Mouse (Mus musculus): ENCODE data around the gene 1700123O20Rik. TPM values are rescaled to one million over a fixed set of nuclear protein-coding genes. Genes with fewer than 3 reads are reported as not detected.

Gene 1700123O20Rik
- total and polyA plus RNA-seq, 2 experiments from 2014 or later, result 29.6 to 67.7 TPM

GRCm38 (mm10) chr14:54650621-54651454 is 35.2 kb upstream of the 1700123O20Rik start:
- peak; percentile 97 for DNase-seq (ENCODE audit: low spot score)
- Histone ChIP-seq H3K4me2 (ENCODE audit: low read depth, low read length) (no peak overlapping the region), H3K27ac (no peak overlapping the region), H3K9ac (replicated peaks; ENCODE audit: low read length) (no peak overlapping the region), H3K36me3 (ENCODE audit: insufficient read depth, low read length) (peaks cover 54% of the 10 kb centered on the region), H3K4me3 (ENCODE audit: low read length) (no peak overlapping the region), H3K9me3 (ENCODE audit: low read length) (no peaks in the 10 kb centered on the region), H3K4me1 (ENCODE audit: insufficient read depth, low read length) (peaks cover 10% of the 10 kb centered on the region), H3K27me3 (ENCODE audit: insufficient read depth, low read length) (no peaks in the 10 kb centered on the region)
- ATAC-seq, result peak; percentile 42
- peak; percentile 93 for TF ChIP-seq CTCF (IDR thresholded peaks at IDR 0.05; ENCODE audit: low read depth)
- 63% methylated on average over 23 of the region's 23 CpGs for WGBS

DNA sequence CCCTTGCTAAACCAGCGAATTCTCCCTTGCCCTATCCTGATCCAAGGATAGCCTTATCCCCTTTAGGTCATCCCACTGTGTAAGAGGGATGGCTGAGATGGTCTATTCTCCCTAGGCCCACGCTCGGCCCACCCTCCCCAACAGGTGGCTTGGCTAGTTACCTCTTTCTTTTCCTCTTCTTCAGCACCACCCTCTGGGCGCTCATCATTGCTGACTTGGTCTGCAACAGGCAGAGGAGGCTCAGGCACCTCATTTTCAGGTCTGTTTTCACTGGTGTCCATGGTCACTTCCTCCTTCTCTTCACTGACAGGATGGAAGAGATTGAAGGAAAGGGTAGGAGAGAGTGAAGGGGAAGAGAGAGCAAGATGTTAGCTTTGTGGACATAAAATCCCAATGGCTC is 34.5 kb upstream of the 1700123O20Rik start:
- peaks cover 54% of the 10 kb centered on the region for H3K36me3 ChIP-seq (ENCODE audit: insufficient read depth, low read length)
- peaks cover 10% of the 10 kb centered on the region for H3K4me1 ChIP-seq (ENCODE audit: insufficient read depth, low read length)
- peak overlapping the region; percentile 82 for H3K4me2 ChIP-seq (ENCODE audit: low read depth, low read length)
- H3K9ac ChIP-seq (replicated peaks; ENCODE audit: low read length), result no peak overlapping the region
- no peak overlapping the region for H3K27ac ChIP-seq
- no peak for ATAC-seq
- WGBS, result 70% methylated on average over 4 of the region's 4 CpGs
- H3K4me3 ChIP-seq (ENCODE audit: low read length), result no peak overlapping the region
- TF ChIP-seq CTCF (IDR thresholded peaks at IDR 0.05; ENCODE audit: low read depth), result no peak
- H3K27me3 ChIP-seq (ENCODE audit: insufficient read depth, low read length), result no peaks in the 10 kb centered on the region
- no peaks in the 10 kb centered on the region for H3K9me3 ChIP-seq (ENCODE audit: low read length)
- no peak for DNase-seq (ENCODE audit: low spot score)

- peaks cover 10% of the 10 kb centered on the region for H3K4me1 ChIP-seq (ENCODE audit: insufficient read depth, low read length)
- no peaks in the 10 kb centered on the region for H3K27me3 ChIP-seq (ENCODE audit: insufficient read depth, low read length)
- WGBS, result 0% methylated on average over 7 of the region's 7 CpGs
- peak overlapping the region; percentile 82 for H3K4me2 ChIP-seq (ENCODE audit: low read depth, low read length)
- H3K9me3 ChIP-seq (ENCODE audit: low read length), result no peaks in the 10 kb centered on the region
- no peak for TF ChIP-seq CTCF (IDR thresholded peaks at IDR 0.05; ENCODE audit: low read depth)
- H3K4me3 ChIP-seq (ENCODE audit: low read length), result peak overlapping the region; percentile 76
- ATAC-seq, result no peak
- H3K9ac ChIP-seq (replicated peaks; ENCODE audit: low read length), result peak overlapping the region; percentile 82
- H3K27ac ChIP-seq, result peak overlapping the region; percentile 83
- peaks cover 49% of the 10 kb centered on the region for H3K36me3 ChIP-seq (ENCODE audit: insufficient read depth, low read length)
- no peak for DNase-seq (ENCODE audit: low spot score)
These were observed 33.2 kb upstream of the 1700123O20Rik start for GRCm38 (mm10) chr14:54652787-54653186.

DNA sequence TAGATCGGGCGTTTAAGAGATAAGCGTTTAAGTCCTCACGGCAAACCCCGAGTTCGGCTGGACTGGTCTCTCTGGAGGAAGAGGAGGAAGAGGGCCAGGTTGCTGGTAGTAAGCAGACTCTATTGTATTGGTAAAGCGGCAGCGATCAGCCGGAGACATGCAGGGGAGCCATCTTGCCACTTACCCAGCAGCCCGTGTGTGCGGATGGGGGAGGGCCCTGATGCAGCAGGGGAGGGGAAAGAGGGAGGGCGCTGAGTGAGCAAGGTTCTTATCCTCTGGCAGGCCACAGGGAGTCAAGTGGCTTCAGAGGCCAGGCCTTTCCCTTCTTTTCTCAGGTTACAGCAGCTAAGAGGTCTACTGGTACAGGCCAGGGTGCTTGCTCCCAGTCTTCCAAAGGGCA is 32.5 kb upstream of the 1700123O20Rik start:
- Histone ChIP-seq H3K4me3 (ENCODE audit: low read length) (peak overlapping the region; percentile 76), H3K9ac (replicated peaks; ENCODE audit: low read length) (peak overlapping the region; percentile 82), H3K9me3 (ENCODE audit: low read length) (no peaks in the 10 kb centered on the region), H3K36me3 (ENCODE audit: insufficient read depth, low read length) (peaks cover 42% of the 10 kb centered on the region), H3K27ac (peak overlapping the region; percentile 83), H3K4me2 (ENCODE audit: low read depth, low read length) (peak overlapping the region; percentile 82), H3K27me3 (ENCODE audit: insufficient read depth, low read length) (no peaks in the 10 kb centered on the region), H3K4me1 (ENCODE audit: insufficient read depth, low read length) (peaks cover 10% of the 10 kb centered on the region)
- ATAC-seq (peak; percentile 86), DNase-seq (ENCODE audit: low spot score) (peak; percentile 92)
- TF ChIP-seq CTCF (IDR thresholded peaks at IDR 0.05; ENCODE audit: low read depth), result 0 out of 2 replicates have a peak, but pooled peaks have one; percentile 6
- WGBS, result 1% methylated on average over 12 of the region's 12 CpGs

GRCm38 (mm10) chr14:54660009-54660408 is 26.0 kb upstream of the 1700123O20Rik start:
- ATAC-seq (no peak), DNase-seq (ENCODE audit: low spot score) (no peak)
- Histone ChIP-seq H3K4me2 (ENCODE audit: low read depth, low read length) (no peak overlapping the region), H3K9ac (replicated peaks; ENCODE audit: low read length) (no peak overlapping the region), H3K27me3 (ENCODE audit: insufficient read depth, low read length) (no peaks in the 10 kb centered on the region), H3K9me3 (ENCODE audit: low read length) (no peaks in the 10 kb centered on the region), H3K27ac (no peak overlapping the region), H3K4me3 (ENCODE audit: low read length) (no peak overlapping the region), H3K4me1 (ENCODE audit: insufficient read depth, low read length) (no peaks in the 10 kb centered on the region), H3K36me3 (ENCODE audit: insufficient read depth, low read length) (peaks cover 65% of the 10 kb centered on the region)
- 93% methylated on average over 2 of the region's 2 CpGs for WGBS
- TF ChIP-seq CTCF (IDR thresholded peaks at IDR 0.05; ENCODE audit: low read depth), result no peak

DNA sequence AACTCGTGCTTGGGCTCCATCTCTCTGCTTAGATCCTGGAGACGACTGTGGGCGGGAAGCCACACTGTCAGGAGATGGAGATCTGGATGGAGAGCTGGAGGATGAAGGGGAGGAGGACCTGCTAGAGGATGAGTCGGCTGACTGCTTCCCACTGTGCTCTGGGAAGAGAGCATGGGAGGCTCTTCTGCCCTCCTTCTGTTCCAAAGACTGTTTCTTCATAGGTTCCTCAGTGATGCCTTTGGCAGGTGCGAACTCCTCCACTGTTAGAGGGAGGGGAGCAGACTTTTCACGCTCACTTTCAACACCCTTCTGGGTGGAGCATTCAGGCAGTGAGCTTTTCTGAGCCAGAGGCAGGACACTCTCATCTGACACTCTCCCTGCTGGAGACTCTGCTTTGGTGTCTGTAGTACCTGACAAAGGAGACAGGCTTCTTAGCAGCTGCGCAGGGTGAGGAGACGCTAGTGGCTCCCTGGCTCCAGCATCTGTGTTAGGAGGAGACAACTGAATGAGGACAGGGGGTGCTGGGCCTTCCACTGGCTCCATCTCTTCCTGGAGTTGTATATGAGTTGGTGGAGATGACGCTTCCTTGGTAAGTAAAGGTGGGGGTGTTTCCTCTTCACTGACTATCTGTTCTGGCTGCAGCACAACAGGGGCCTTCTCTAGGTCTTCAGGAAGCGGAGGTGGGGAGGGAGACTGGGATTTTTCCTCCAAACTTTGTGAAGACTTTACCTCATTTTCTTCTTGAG is 21.4 kb upstream of the 1700123O20Rik start:
- no peaks in the 10 kb centered on the region for H3K9me3 ChIP-seq (ENCODE audit: low read length)
- no peaks in the 10 kb centered on the region for H3K27me3 ChIP-seq (ENCODE audit: insufficient read depth, low read length)
- H3K9ac ChIP-seq (replicated peaks; ENCODE audit: low read length), result no peak overlapping the region
- H3K4me2 ChIP-seq (ENCODE audit: low read depth, low read length), result no peak overlapping the region
- no peaks in the 10 kb centered on the region for H3K4me1 ChIP-seq (ENCODE audit: insufficient read depth, low read length)
- 91% methylated on average over 10 of the region's 10 CpGs for WGBS
- DNase-seq (ENCODE audit: low spot score) (no peak), ATAC-seq (no peak)
- no peak for TF ChIP-seq CTCF (IDR thresholded peaks at IDR 0.05; ENCODE audit: low read depth)
- no peak overlapping the region for H3K27ac ChIP-seq
- H3K36me3 ChIP-seq (ENCODE audit: insufficient read depth, low read length), result peaks cover 74% of the 10 kb centered on the region
- no peak overlapping the region for H3K4me3 ChIP-seq (ENCODE audit: low read length)
